Mouse (Mus musculus): ENCODE data around the gene Adgrg2. TPM values are rescaled to one million over a fixed set of nuclear protein-coding genes. Genes with fewer than 3 reads are reported as not detected.

Gene Adgrg2
- polyA plus RNA-seq, 1 experiment from 2014 or later: 0.61 TPM

- peak; percentile 96 for ATAC-seq (ENCODE audit: insufficient number of reproducible peaks, low FRiP score)
- Histone ChIP-seq H3K9ac (peak within 1 kb of the TSS; percentile 67), H3K4me2 (peak within 1 kb of the TSS; percentile 74), H3K4me1 (replicated peaks) (0 out of 2 replicates have a peak, but pooled peaks cover 3% of the 10 kb centered on the region), H3K4me3 (peak within 1 kb of the TSS; percentile 71), H3K9me3 (replicated peaks) (no peaks in the 10 kb centered on the region), H3K27ac (ENCODE audit: poor library complexity, severe bottlenecking) (peak within 1 kb of the TSS; percentile 94), H3K27me3 (replicated peaks) (peaks cover 6% of the 10 kb centered on the region; the same call in 1 of the 2 replicates), H3K36me3 (no peaks in the 10 kb centered on the region)
- 12% methylated on average over 59 of the region's 61 CpGs for WGBS
Measured at GRCm38 (mm10) chrX:160502048-160503041, 111.9 kb downstream of the Adgrg2 start, which contains the start of gene Phka2. Phka2 (plus strand) TSS chrX:160502166.

GRCm38 (mm10) chrX:160509046-160509445 lies 118.6 kb downstream of the Adgrg2 start:
- WGBS: 69% methylated on average over 1 of the region's 1 CpGs
- Histone ChIP-seq H3K9ac (no peak overlapping the region), H3K9me3 (replicated peaks) (no peaks in the 10 kb centered on the region), H3K27me3 (replicated peaks) (no peaks in the 10 kb centered on the region), H3K4me2 (no peak overlapping the region), H3K36me3 (no peaks in the 10 kb centered on the region), H3K4me3 (no peak overlapping the region), H3K4me1 (replicated peaks) (0 out of 2 replicates have a peak, but pooled peaks cover 3% of the 10 kb centered on the region), H3K27ac (ENCODE audit: poor library complexity, severe bottlenecking) (no peak overlapping the region)
- no peak for ATAC-seq (ENCODE audit: insufficient number of reproducible peaks, low FRiP score)

GRCm38 (mm10) chrX:160510197-160510596 lies 119.7 kb downstream of the Adgrg2 start:
- Histone ChIP-seq H3K36me3 (no peaks in the 10 kb centered on the region), H3K4me1 (replicated peaks) (no peaks in the 10 kb centered on the region), H3K4me2 (no peak overlapping the region), H3K27me3 (replicated peaks) (no peaks in the 10 kb centered on the region), H3K9ac (no peak overlapping the region), H3K9me3 (replicated peaks) (no peaks in the 10 kb centered on the region), H3K27ac (ENCODE audit: poor library complexity, severe bottlenecking) (no peak overlapping the region), H3K4me3 (no peak overlapping the region)
- no peak for ATAC-seq (ENCODE audit: insufficient number of reproducible peaks, low FRiP score)
- WGBS: 57% methylated on average over 2 of the region's 2 CpGs

GRCm38 (mm10) chrX:160516027-160516426 lies 125.5 kb downstream of the Adgrg2 start:
- H3K27ac ChIP-seq (ENCODE audit: poor library complexity, severe bottlenecking): no peak overlapping the region
- no peaks in the 10 kb centered on the region for H3K36me3 ChIP-seq
- ATAC-seq (ENCODE audit: insufficient number of reproducible peaks, low FRiP score): no peak
- no peaks in the 10 kb centered on the region for H3K9me3 ChIP-seq (replicated peaks)
- H3K4me1 ChIP-seq (replicated peaks): no peaks in the 10 kb centered on the region
- no peak overlapping the region for H3K9ac ChIP-seq
- no peak overlapping the region for H3K4me3 ChIP-seq
- no peaks in the 10 kb centered on the region for H3K27me3 ChIP-seq (replicated peaks)
- no peak overlapping the region for H3K4me2 ChIP-seq

- Histone ChIP-seq H3K9me3 (replicated peaks) (no peaks in the 10 kb centered on the region), H3K36me3 (peaks cover 20% of the 10 kb centered on the region), H3K27me3 (replicated peaks) (no peaks in the 10 kb centered on the region), H3K4me1 (replicated peaks) (no peaks in the 10 kb centered on the region), H3K9ac (no peak overlapping the region), H3K4me3 (no peak overlapping the region), H3K4me2 (no peak overlapping the region), H3K27ac (ENCODE audit: poor library complexity, severe bottlenecking) (no peak overlapping the region)
- WGBS: 65% methylated on average over 2 of the region's 2 CpGs
- no peak for ATAC-seq (ENCODE audit: insufficient number of reproducible peaks, low FRiP score)
Measured at GRCm38 (mm10) chrX:160542772-160543171, 152.3 kb downstream of the Adgrg2 start.

Other genes starting within 250 kb of the Adgrg2 start
- gene Phka2, start 111.5 kb downstream of the Adgrg2 start, polyA plus RNA-seq (2016; fragmentation: Nextera tagmentation; extraction: Ambion mirVana): 26.2 and 26.9 TPM in 2 replicates

Measured in heart, embryonic 12.5 days (tissue).